Comparison of ENCODE assay signal across 8 mouse cellular contexts in genomic region chr2:75660255-75660948, GRCm38 (mm10). TPM values are rescaled to one million over a fixed set of nuclear protein-coding genes. Genes with fewer than 3 reads are reported as not detected.
DNase-seq lines count a peak whose midpoint lies in the region; ATAC-seq and TF ChIP-seq lines count a peak whose summit lies in the region.

No protein-coding gene starts in this region.

- no peak for DNase-seq in kidney, postnatal 14 days
- DNase-seq in hindbrain, embryonic 14.5 days (ENCODE audit: low spot score), result no peak
- no peak for DNase-seq in layer of hippocampus, postnatal 14 days (ENCODE audit: low spot score in 2 of 2)
- DNase-seq in Muller cell, postnatal 12 days (ENCODE audit: inconsistent ontology term), result no peak
- DNase-seq in embryo, embryonic 9.5 days (ENCODE audit: extremely low spot score), result no peak

- no peak for ATAC-seq in kidney, embryonic 15.5 days (replicated peaks; ENCODE audit: low FRiP score)
- ATAC-seq in hindbrain, embryonic 14.5 days (ENCODE audit: low FRiP score), result no peak
- no peak for ATAC-seq in midbrain, embryonic 15.5 days (replicated peaks)

- H3K4me1 ChIP-seq in kidney, embryonic 15.5 days, result peaks cover 28% of the 10 kb centered on the region
- H3K4me1 ChIP-seq in bone marrow, adult 2 months (ENCODE audit: control insufficient read depth, insufficient read depth, low read length), result no peaks in the 10 kb centered on the region
- H3K4me1 ChIP-seq in hindbrain, embryonic 14.5 days (replicated peaks; ENCODE audit: control insufficient read depth, insufficient read depth, low read length), result peaks cover 19% of the 10 kb centered on the region
- peaks cover 23% of the 10 kb centered on the region for H3K4me1 ChIP-seq in midbrain, embryonic 15.5 days

- no peak for TF ChIP-seq CTCF in bone marrow, adult 2 months (IDR thresholded peaks at IDR 0.05; ENCODE audit: control insufficient read depth, insufficient read depth, low read length)

- H3K4me2 ChIP-seq in kidney, embryonic 15.5 days, result peak overlapping the region; percentile 65
- H3K4me2 ChIP-seq in hindbrain, embryonic 14.5 days (replicated peaks), result peak overlapping the region; percentile 74
- H3K4me2 ChIP-seq in midbrain, embryonic 15.5 days, result peak overlapping the region; percentile 64

- H3K4me3 ChIP-seq in kidney, embryonic 15.5 days (replicated peaks), result peak overlapping the region; percentile 86
- peak overlapping the region; percentile 66 for H3K4me3 ChIP-seq in bone marrow, adult 2 months (replicated peaks; ENCODE audit: control insufficient read depth, low read depth, low read length)
- H3K4me3 ChIP-seq in hindbrain, embryonic 14.5 days (replicated peaks; ENCODE audit: low read length), result peak overlapping the region; percentile 75
- H3K4me3 ChIP-seq in midbrain, embryonic 15.5 days, result peak overlapping the region; percentile 64

- peak overlapping the region; percentile 92 for H3K9ac ChIP-seq in kidney, embryonic 15.5 days
- peak overlapping the region; percentile 88 for H3K9ac ChIP-seq in hindbrain, embryonic 14.5 days
- peak overlapping the region; percentile 73 for H3K9ac ChIP-seq in midbrain, embryonic 15.5 days

- H3K9me3 ChIP-seq in kidney, embryonic 15.5 days (replicated peaks), result no peaks in the 10 kb centered on the region
- no peaks in the 10 kb centered on the region for H3K9me3 ChIP-seq in hindbrain, embryonic 14.5 days (ENCODE audit: control insufficient read depth, low read length)
- no peaks in the 10 kb centered on the region for H3K9me3 ChIP-seq in midbrain, embryonic 15.5 days

- TF ChIP-seq POLR2A in bone marrow, adult 2 months (IDR thresholded peaks at IDR 0.05; ENCODE audit: borderline replicate concordance, control insufficient read depth, low read depth, low read length), result no peak

- H3K27me3 ChIP-seq in kidney, embryonic 15.5 days, result no peaks in the 10 kb centered on the region
- no peaks in the 10 kb centered on the region for H3K27me3 ChIP-seq in hindbrain, embryonic 14.5 days (ENCODE audit: control insufficient read depth, insufficient read depth, low read length)
- H3K27me3 ChIP-seq in midbrain, embryonic 15.5 days (replicated peaks), result no peaks in the 10 kb centered on the region

- peaks cover 39% of the 10 kb centered on the region for H3K36me3 ChIP-seq in kidney, embryonic 15.5 days
- H3K36me3 ChIP-seq in hindbrain, embryonic 14.5 days (replicated peaks; ENCODE audit: control insufficient read depth, insufficient read depth), result peaks cover 35% of the 10 kb centered on the region
- peaks cover 26% of the 10 kb centered on the region for H3K36me3 ChIP-seq in midbrain, embryonic 15.5 days (replicated peaks)

- 3% methylated on average over 15 of the region's 15 CpGs for WGBS in kidney, embryonic 15.5 days
- 2% methylated on average over 15 of the region's 15 CpGs for WGBS in bone marrow, adult 2 months
- 3% methylated on average over 15 of the region's 15 CpGs for WGBS in hindbrain, embryonic 14.5 days
- 2% methylated on average over 15 of the region's 15 CpGs for WGBS in midbrain, embryonic 15.5 days

- H3K27ac ChIP-seq in kidney, embryonic 15.5 days, result peak overlapping the region; percentile 99
- no peak overlapping the region for H3K27ac ChIP-seq in bone marrow, adult 2 months (ENCODE audit: control insufficient read depth, insufficient read depth, low read depth, low read length, poor library complexity)
- H3K27ac ChIP-seq in hindbrain, embryonic 14.5 days, result peak overlapping the region; percentile 99
- H3K27ac ChIP-seq in midbrain, embryonic 15.5 days, result peak overlapping the region; percentile 99; the same call in 1 of the 2 replicates

RNA-seq across cellular contexts. Expression of gene Hnrnpa3, which starts 1.3 kb away (rescaled TPM):
- 381 and 397 TPM in 2 replicates for polyA plus RNA-seq in kidney, embryonic 15.5 days (2015; fragmentation: Nextera tagmentation; extraction: Ambion mirVana)
- 389 and 408 TPM in 2 replicates for polyA plus RNA-seq in bone marrow, adult 2 months (2011; ENCODE audit: insufficient read depth, insufficient read length, low replicate concordance, missing spikeins)
- polyA plus RNA-seq in hindbrain, embryonic 14.5 days (2014; fragmentation: Nextera tagmentation; extraction: Ambion mirVana), result 135 and 140 TPM in 2 replicates
- 179 and 194 TPM in 2 replicates for polyA plus RNA-seq in midbrain, embryonic 15.5 days (2015; fragmentation: Nextera tagmentation; extraction: Ambion mirVana)
- total RNA-seq in layer of hippocampus, postnatal 14 days (2021), result 100 to 1,000 TPM; 316 to 327 TPM

RNA-seq across cellular contexts. Expression of gene Nfe2l2, which starts 44.0 kb away (rescaled TPM):
- polyA plus RNA-seq in kidney, embryonic 15.5 days (2015; fragmentation: Nextera tagmentation; extraction: Ambion mirVana), result 70.2 and 71.2 TPM in 2 replicates
- polyA plus RNA-seq in bone marrow, adult 2 months (2011; ENCODE audit: insufficient read depth, insufficient read length, low replicate concordance, missing spikeins), result 27.9 and 54.5 TPM in 2 replicates
- 11.2 and 14.5 TPM in 2 replicates for polyA plus RNA-seq in hindbrain, embryonic 14.5 days (2014; fragmentation: Nextera tagmentation; extraction: Ambion mirVana)
- polyA plus RNA-seq in midbrain, embryonic 15.5 days (2015; fragmentation: Nextera tagmentation; extraction: Ambion mirVana), result 11.5 and 12.3 TPM in 2 replicates
- 10 to 100 TPM; 12.0 to 14.0 TPM for total RNA-seq in layer of hippocampus, postnatal 14 days (2021)
